Mouse (Mus musculus) CH12.LX (cell line): ENCODE measurements at regions not wholly inside any gene's neighbourhood (a gene's known extent, or its start where the extent isn't known, plus 50 kb on each side); places are given as distances from the start of the nearest gene placed in this dataset.
"Not testable (repeated sequence)": the region's sequence is repeated elsewhere in the genome, so short reads cannot be mapped to it uniquely, and the experiment has no call there.

Experiments
- DNase-seq: peaks from one replicate; pipeline ENCODE4 v3.0.0-alpha.2; 2013; ENCODE audit errors: extremely low read depth
- H3K27ac ChIP-seq: 2 replicates; pipeline ENCODE4 v1.5.1; 2012; ENCODE audit warnings: low read depth, mild to moderate bottlenecking, control low read depth, moderate library complexity; ENCODE audit not compliant: insufficient read depth
- H3K27me3 ChIP-seq: replicated peaks from 2 replicates; pipeline ENCODE3; 2012; ENCODE audit warnings: inconsistent platforms
- H3K36me3 ChIP-seq, 2 experiments: replicated peaks in 1 of 2; 2 replicates each; pipeline versions ENCODE3 to v1.6.1; 2012; ENCODE audit warnings: inconsistent platforms in 1 of 2, low read length in 1 of 2, mild to moderate bottlenecking in 1 of 2, mixed read lengths in 1 of 2, moderate library complexity in 1 of 2; ENCODE audit not compliant: control insufficient read depth in 1 of 2, insufficient read depth in 1 of 2
- H3K4me1 ChIP-seq, 2 experiments: 2 replicates each; pipeline ENCODE4 v1.6.1; 2012; ENCODE audit warnings: inconsistent platforms in 1 of 2, moderate library complexity in 1 of 2; ENCODE audit not compliant: insufficient read depth in 2 of 2, control insufficient read depth in 1 of 2
- H3K4me2 ChIP-seq: 2 replicates; pipeline ENCODE4 v1.6.1; 2012; ENCODE audit warnings: low read depth, mild to moderate bottlenecking, control low read depth; ENCODE audit not compliant: poor library complexity, insufficient read depth, severe bottlenecking
- H3K4me3 ChIP-seq, 3 experiments: fragments of 150-350 bp in 1 of 3; sonication (generic) in 1 of 3; replicated peaks in 1 of 3; 2 replicates each; pipeline versions ENCODE3 to v1.5.1; 2011 to 2012; ENCODE audit warnings: low read depth in 2 of 3, low read length in 2 of 3, mild to moderate bottlenecking in 2 of 3, moderate library complexity in 2 of 3, control low read depth in 1 of 3, improper control_type of control experiment in 1 of 3, inconsistent platforms in 1 of 3, mixed read lengths in 1 of 3; ENCODE audit not compliant: poor library complexity in 1 of 3
- H3K79me2 ChIP-seq: replicated peaks from 2 replicates; pipeline ENCODE4 v1.6.1; 2012; ENCODE audit warnings: mild to moderate bottlenecking, moderate library complexity; ENCODE audit not compliant: control insufficient read depth, poor library complexity, insufficient read depth, severe bottlenecking; ENCODE audit errors: extremely low read depth
- H3K9ac ChIP-seq: 2 replicates; pipeline ENCODE4 v1.6.1; 2012; ENCODE audit warnings: low read depth, mild to moderate bottlenecking, control low read depth, moderate library complexity; ENCODE audit not compliant: insufficient read depth
- H3K9me3 ChIP-seq: replicated peaks from 2 replicates; pipeline ENCODE3; 2012; ENCODE audit warnings: low read length, inconsistent platforms, mixed read lengths
- CHD1 ChIP-seq: IDR thresholded peaks from 2 replicates; pipeline ENCODE4 v1.6.1; 2012; ENCODE audit warnings: low read depth, low read length, improper control_type of control experiment, inconsistent platforms
- CHD2 ChIP-seq: IDR thresholded peaks from 2 replicates; pipeline ENCODE4 v1.6.1; 2011; ENCODE audit warnings: low read length, improper control_type of control experiment
- E2F4 ChIP-seq: IDR thresholded peaks from 2 replicates; pipeline ENCODE4 v1.6.1; 2011; ENCODE audit warnings: low read depth, low read length, improper control_type of control experiment; ENCODE audit not compliant: insufficient replicate concordance
- ELF1 ChIP-seq: IDR thresholded peaks from 2 replicates; pipeline ENCODE4 v1.6.1; 2014; ENCODE audit warnings: low read depth, mild to moderate bottlenecking, inconsistent platforms, low read length, improper control_type of control experiment
- HCFC1 ChIP-seq: IDR thresholded peaks from 2 replicates; pipeline ENCODE4 v1.6.1; 2012; ENCODE audit warnings: low read depth, mild to moderate bottlenecking, inconsistent platforms, low read length, improper control_type of control experiment
- IRF4 ChIP-seq: IDR thresholded peaks from 2 replicates; pipeline ENCODE4 v1.6.1; 2014; ENCODE audit warnings: low read depth, mild to moderate bottlenecking, inconsistent platforms, low read length, improper control_type of control experiment
- JUN ChIP-seq: IDR thresholded peaks from 2 replicates; pipeline ENCODE4 v1.6.1; 2011; ENCODE audit warnings: low read depth, mild to moderate bottlenecking, low read length, improper control_type of control experiment, moderate library complexity; ENCODE audit not compliant: insufficient read depth
- JUND ChIP-seq: conservative IDR thresholded peaks from 2 replicates; pipeline ENCODE4 v1.6.1; 2011; ENCODE audit warnings: low read depth, low read length, improper control_type of control experiment
- KAT2A ChIP-seq: IDR thresholded peaks from 2 replicates; pipeline ENCODE4 v1.6.1; 2012; ENCODE audit warnings: low read length, improper control_type of control experiment, inconsistent platforms; ENCODE audit not compliant: insufficient replicate concordance
- MEF2A ChIP-seq: IDR thresholded peaks from 2 replicates; pipeline ENCODE4 v1.6.1; 2014; ENCODE audit warnings: low read depth, mild to moderate bottlenecking, inconsistent platforms, low read length, improper control_type of control experiment, borderline replicate concordance
- MXI1 ChIP-seq: IDR thresholded peaks from 2 replicates; pipeline ENCODE4 v1.6.1; 2011; ENCODE audit warnings: mild to moderate bottlenecking, low read depth, low read length, improper control_type of control experiment
- MYC ChIP-seq: IDR thresholded peaks from 2 replicates; pipeline ENCODE4 v1.6.1; 2011; ENCODE audit warnings: low read depth, mild to moderate bottlenecking, improper control_type of control experiment, low read length
- NELFE ChIP-seq: IDR thresholded peaks from 2 replicates; pipeline ENCODE4 v1.6.1; 2011; ENCODE audit warnings: low read depth, low read length, improper control_type of control experiment
- PAX5 ChIP-seq: IDR thresholded peaks from 2 replicates; pipeline ENCODE4 v1.6.1; 2012; ENCODE audit warnings: low read length, inconsistent platforms, mixed read lengths
- POLR2A ChIP-seq: IDR thresholded peaks from 2 replicates; pipeline ENCODE4 v1.6.1; 2011; ENCODE audit warnings: low read depth, mild to moderate bottlenecking, improper control_type of control experiment, low read length
- POLR2AphosphoS2 ChIP-seq: IDR thresholded peaks from 2 replicates; pipeline ENCODE4 v1.6.1; 2011; ENCODE audit warnings: low read depth, low read length, improper control_type of control experiment
- RAD21 ChIP-seq: IDR thresholded peaks from 2 replicates; pipeline ENCODE4 v1.6.1; 2011; ENCODE audit warnings: low read depth, mild to moderate bottlenecking, low read length, improper control_type of control experiment, moderate library complexity
- RCOR1 ChIP-seq: conservative IDR thresholded peaks from 2 replicates; pipeline ENCODE4 v1.6.1; 2012; ENCODE audit warnings: low read depth, mild to moderate bottlenecking, inconsistent platforms, low read length, improper control_type of control experiment
- SIN3A ChIP-seq: IDR thresholded peaks from 2 replicates; pipeline ENCODE4 v1.6.1; 2012; ENCODE audit warnings: low read length, improper control_type of control experiment, inconsistent platforms
- SMC3 ChIP-seq: IDR thresholded peaks from 2 replicates; pipeline ENCODE4 v1.6.1; 2011; ENCODE audit warnings: low read depth, low read length, improper control_type of control experiment
- TBP ChIP-seq: conservative IDR thresholded peaks from 2 replicates; pipeline ENCODE4 v1.6.1; 2011; ENCODE audit warnings: low read depth, low read length, improper control_type of control experiment
- TCF12 ChIP-seq: IDR thresholded peaks from 2 replicates; pipeline ENCODE4 v1.6.1; 2014; ENCODE audit warnings: low read depth, mild to moderate bottlenecking, inconsistent platforms, low read length, improper control_type of control experiment
- UBTF ChIP-seq: IDR thresholded peaks from 2 replicates; pipeline ENCODE4 v1.6.1; 2012; ENCODE audit warnings: low read depth, mild to moderate bottlenecking, inconsistent platforms, low read length, improper control_type of control experiment, moderate library complexity
- ZKSCAN1 ChIP-seq: IDR thresholded peaks from 2 replicates; pipeline ENCODE4 v1.6.1; 2012; ENCODE audit warnings: low read depth, inconsistent platforms, low read length, improper control_type of control experiment, borderline replicate concordance
- ZMIZ1 ChIP-seq: IDR thresholded peaks from 2 replicates; pipeline ENCODE4 v1.6.1; 2012; ENCODE audit warnings: low read depth, mild to moderate bottlenecking, inconsistent platforms, low read length, improper control_type of control experiment
- dilution Hi-C: fragments of 300-500 bp; cut with MboI; formaldehyde crosslinking; loops from 2 replicates; pipeline ENCODE4 v1.14.3; 2020; ENCODE audit warnings: low sequenced_read_pairs; ENCODE audit not compliant: extremely low pct_unique_long_range_greater_than_20kb, extremely low pct_ligation_motif_present
- in situ Hi-C: fragments of 300-500 bp; cut with MboI; formaldehyde crosslinking; loops from 3 replicates; pipeline ENCODE4 v1.14.3; 2019; ENCODE audit warnings: low sequenced_read_pairs, low pct_ligation_motif_present, low pct_unique_long_range_greater_than_20kb, mixed read lengths

DNA sequence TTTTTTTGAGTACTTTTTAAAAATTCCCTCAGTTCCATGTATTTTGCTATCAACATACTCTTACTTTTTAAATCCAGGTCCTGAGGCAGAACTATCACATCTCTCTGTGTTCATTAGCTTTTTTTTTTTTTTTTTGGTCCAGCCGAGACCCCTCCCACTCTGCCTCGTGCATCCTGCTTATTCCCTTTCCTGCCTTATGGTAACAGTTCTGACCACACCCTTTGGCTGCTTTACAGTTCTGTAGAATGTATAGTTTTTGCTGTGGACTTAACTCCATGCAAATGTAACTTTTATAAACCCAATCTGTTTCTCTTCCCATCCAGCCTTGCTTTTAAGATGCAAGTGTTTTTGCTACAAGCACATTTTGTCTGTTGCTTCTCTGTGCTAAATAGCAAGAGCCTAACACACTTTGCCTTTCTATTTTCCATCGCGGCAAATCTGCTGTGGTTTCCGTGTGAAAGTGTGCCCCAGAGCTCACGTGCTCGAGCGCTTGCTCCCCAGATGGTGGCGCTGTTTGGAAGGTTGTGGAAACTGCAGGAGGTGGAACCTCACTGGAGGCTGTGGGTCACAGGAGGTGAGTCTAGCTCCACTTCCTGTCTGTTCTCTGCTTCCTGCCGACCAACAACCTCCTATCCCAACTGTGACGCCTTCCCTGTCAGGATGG lies 92.3 kb upstream of the Vldlr start (continued):
- TF ChIP-seq HCFC1 (peak; percentile 42; the same call in 1 of the 2 replicates), ZMIZ1 (no peak), IRF4 (no peak), RAD21 (peak; percentile 51), MXI1 (no peak), JUN (no peak), TCF12 (no peak), CHD1 (no peak), NELFE (no peak), POLR2AphosphoS2 (no peak), KAT2A (no peak), ZKSCAN1 (no peak)

DNA sequence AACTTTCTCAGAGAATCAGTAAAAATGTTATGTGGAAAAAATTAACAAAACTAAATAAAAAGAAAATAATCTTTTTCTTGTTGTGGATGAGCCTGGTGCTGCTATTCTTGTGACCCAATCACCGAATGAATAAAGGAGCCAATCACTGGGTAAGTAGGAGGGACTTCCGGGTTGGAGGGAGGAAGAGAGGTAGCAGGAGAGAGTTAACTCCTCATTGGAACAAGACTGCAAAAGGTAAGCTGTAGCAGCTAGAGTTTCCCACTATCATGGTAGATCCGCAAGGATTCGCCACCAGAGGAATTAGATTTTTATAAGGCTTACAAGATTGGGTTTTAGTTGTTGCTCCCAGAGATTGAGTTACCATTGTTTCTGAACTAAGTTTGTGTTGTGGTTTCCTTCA lies 87.8 kb upstream of the Vldlr start:
- H3K9me3 ChIP-seq, in situ Hi-C loops, dilution Hi-C loops, H3K27ac ChIP-seq, H3K79me2 ChIP-seq, H3K27me3 ChIP-seq: not testable (repeated sequence)
- H3K4me1 ChIP-seq = peaks cover 4 to 26% of the 10 kb centered on the region in 2 experiments; a peak in 3 of 4 replicates
- H3K4me3 ChIP-seq = peak overlapping the region; percentile 59 to 89 (median 67)
- TF ChIP-seq TCF12 (0 out of 2 replicates have a peak, but pooled peaks have one; percentile 40), MYC (0 out of 2 replicates have a peak, but pooled peaks have one; percentile 24), KAT2A (0 out of 2 replicates have a peak, but pooled peaks have one; percentile 32), TBP (peak; percentile 86), POLR2A (peak; percentile 73), SIN3A (peak; percentile 68), NELFE (peak; percentile 69), ELF1 (peak; percentile 91), ZMIZ1 (peak; percentile 78), HCFC1 (peak; percentile 63), POLR2AphosphoS2 (peak; percentile 45; the same call in 1 of the 2 replicates)
- peak overlapping the region; percentile 82 for H3K4me2 ChIP-seq
- H3K36me3 ChIP-seq = peaks cover 2 to 11% of the 10 kb centered on the region in 2 experiments
- DNase-seq = peak; percentile 76
- peak overlapping the region; percentile 94 for H3K9ac ChIP-seq

DNA sequence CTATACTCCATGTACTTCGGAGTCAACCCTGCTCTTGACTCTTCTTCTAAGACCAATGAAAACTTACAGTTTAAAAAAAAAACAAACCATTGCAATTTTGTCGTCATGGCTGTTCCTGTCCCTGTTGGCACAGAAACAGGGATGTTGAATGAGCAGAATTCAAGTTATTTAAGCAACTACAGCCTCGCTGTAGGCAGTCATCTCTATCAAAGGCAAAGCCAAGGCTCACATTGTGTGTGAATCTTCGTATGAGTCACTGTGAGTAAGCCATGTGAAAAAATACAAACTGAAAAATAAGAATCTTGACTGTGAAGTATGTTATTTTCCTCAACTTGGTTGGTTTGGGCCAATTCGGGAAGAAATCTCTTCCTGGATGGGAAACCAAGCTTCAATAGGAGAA lies 81.9 kb upstream of the Vldlr start:
- H3K4me1 ChIP-seq = peaks cover 0 to 35% of the 10 kb centered on the region in 2 experiments; a peak in 2 of 4 replicates
- no peak for DNase-seq
- H3K4me2 ChIP-seq = no peak overlapping the region
- H3K27ac ChIP-seq = no peak overlapping the region
- H3K79me2 ChIP-seq = no peaks in the 10 kb centered on the region; the same call in 1 of the 2 replicates
- dilution Hi-C loops = no loop called here
- H3K9me3 ChIP-seq = no peaks in the 10 kb centered on the region
- no peak overlapping the region for H3K9ac ChIP-seq
- in situ Hi-C loops = no loop called here
- H3K27me3 ChIP-seq = no peaks in the 10 kb centered on the region
- peaks cover 2 to 14% of the 10 kb centered on the region in 2 experiments for H3K36me3 ChIP-seq
- no peak overlapping the region for H3K4me3 ChIP-seq
- TF ChIP-seq MEF2A (no peak), PAX5 (no peak), CHD2 (no peak), ELF1 (no peak), JUN (no peak), SMC3 (no peak), MXI1 (no peak), JUND (no peak), E2F4 (no peak), RAD21 (no peak), ZKSCAN1 (no peak), RCOR1 (no peak), MYC (no peak), UBTF (no peak), IRF4 (no peak), POLR2AphosphoS2 (no peak), TBP (no peak)
- TF ChIP-seq, all 38 proteins: peak for 0
